Mouse (Mus musculus) Patski (cell line): Measurements from ENCODE around the gene Foxo3. TPM values are rescaled to one million over a fixed set of nuclear protein-coding genes. Genes with fewer than 3 reads are reported as not detected.
A peak's percentile ranks its signal among the peaks of the same experiment; 100 is the strongest.

Experiments
- ATAC-seq: fragments of 100-300 bp; one replicate; pipeline ENCODE4 v1.8.0; 2021
- CTCF ChIA-PET: fragments of 350-600 bp; sonication (Branson Sonifier 250); formaldehyde crosslinking; loops from one replicate; lab custom pipeline; 2022; ENCODE audit warnings: inconsistent platforms; lab: Charles Lee
- POLR2A ChIA-PET: fragments of 350-600 bp; sonication (Branson Sonifier 250); formaldehyde crosslinking; loops from one replicate; lab custom pipeline; 2022; ENCODE audit warnings: antibody characterized with exemption, inconsistent platforms; lab: Charles Lee
- DNase-seq: peaks from one replicate; pipeline ENCODE4 v3.0.0-alpha.2; 2011; ENCODE audit warnings: low read depth, low spot score
- H3K27me3 ChIP-seq: fragments of 371-371 bp; one replicate; pipeline ENCODE4 v1.5.1; 2021
- CTCF ChIP-seq: fragments of 100-300 bp; IDR thresholded peaks from one replicate; pipeline ENCODE4 v1.5.1; 2021
- in situ Hi-C: fragments of 300-500 bp; cut with MboI; formaldehyde crosslinking; loops from 3 replicates; pipeline ENCODE4 v1.11.1; 2018; ENCODE audit warnings: low pct_unique_long_range_greater_than_20kb, mixed read lengths
- polyA plus RNA-seq: library from polyadenylated mRNA; unstranded; gene quantifications from one replicate; pipeline ENCODE4 v1.2.3, GENCODE M21; 2021

The Foxo3 gene
- polyA plus RNA-seq, 1 experiment from 2014 or later: 17.6 TPM

DNA sequence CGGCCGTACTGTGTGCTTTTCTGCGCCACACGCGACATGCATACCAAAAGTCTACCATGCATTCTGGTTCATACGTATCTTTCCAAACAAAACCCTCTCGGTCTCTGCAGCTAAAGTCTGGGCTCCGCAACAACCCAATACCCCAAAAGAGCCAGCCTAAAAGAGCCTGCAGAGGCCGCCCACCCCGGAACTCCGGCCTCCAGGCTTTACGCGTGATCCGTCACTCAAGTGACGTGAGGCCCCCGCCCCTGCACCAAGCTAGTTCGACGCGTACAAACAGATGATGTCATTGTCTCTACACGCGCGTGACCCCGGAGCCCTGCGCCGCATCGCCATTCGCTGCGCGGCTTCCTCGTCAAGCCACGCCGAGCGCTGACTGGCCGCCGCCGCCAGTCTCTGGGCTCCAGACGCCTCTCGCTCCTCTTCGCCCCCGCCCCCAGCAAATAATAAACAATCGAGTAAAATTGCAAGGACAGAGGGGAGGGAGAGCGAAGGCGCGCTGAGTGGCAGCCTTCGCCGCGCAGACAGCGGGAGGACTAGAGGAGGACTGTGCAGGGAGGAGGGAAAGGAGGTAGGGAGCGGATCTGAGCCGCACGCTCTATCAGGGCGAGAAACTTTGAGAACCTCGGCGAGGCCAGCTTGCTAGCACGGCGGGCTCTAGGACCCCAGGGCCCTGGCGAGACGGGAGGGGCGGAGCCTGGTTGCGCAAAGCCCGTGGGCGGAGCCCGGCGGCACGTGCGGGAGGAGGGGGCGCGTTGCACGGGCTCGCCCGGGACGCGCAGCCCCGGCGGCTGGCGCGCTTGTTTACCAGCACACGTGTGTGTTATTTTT, 1.1 kb upstream of the Foxo3 start:
- DNase-seq: peak; percentile 93
- CTCF ChIA-PET: interaction anchor here (0.8 kb wide), 1 partner anchor 16 kb away, joined by 3 read pairs; no protein-coding TSS in a partner anchor
- in situ Hi-C loops: loop anchor here (5.0 kb wide), 1 partner anchor 205 kb away; no protein-coding TSS in a partner anchor
- POLR2A ChIA-PET: interaction anchor here (0.6 to 1.1 kb wide), 2 partner anchors 10 to 16 kb away, joined by 3 to 6 read pairs; no protein-coding TSS in a partner anchor
- no peaks in the 10 kb centered on the region for H3K27me3 ChIP-seq
- ATAC-seq: peak; percentile 80
- TF ChIP-seq CTCF: no peak

- ChIA-PET CTCF (no interaction called here), POLR2A (interaction anchor here (0.5 to 1.5 kb wide), 2 partner anchors 206 to 586 kb away, joined by 3 to 4 read pairs; no protein-coding TSS in a partner anchor)
- H3K27me3 ChIP-seq: no peaks in the 10 kb centered on the region
- no peak for TF ChIP-seq CTCF
- DNase-seq (no peak), ATAC-seq (peak; percentile 3)
- in situ Hi-C loops: loop anchor here (5.0 kb wide), 1 partner anchor 204 kb away; no protein-coding TSS in a partner anchor
Observed at GRCm38 (mm10) chr10:42275871-42276501, 569 bp downstream of the Foxo3 start.

GRCm38 (mm10) chr10:42275401-42275870, 1.1 kb downstream of the Foxo3 start:
- no peaks in the 10 kb centered on the region for H3K27me3 ChIP-seq
- TF ChIP-seq CTCF: no peak
- POLR2A ChIA-PET: interaction anchor here (0.5 to 1.5 kb wide), 2 partner anchors 205 to 586 kb away, joined by 3 to 4 read pairs; no protein-coding TSS in a partner anchor
- ATAC-seq (no peak), DNase-seq (no peak)
- in situ Hi-C loops: loop anchor here (5.0 kb wide), 1 partner anchor 203 kb away; no protein-coding TSS in a partner anchor
- CTCF ChIA-PET: no interaction called here

DNA sequence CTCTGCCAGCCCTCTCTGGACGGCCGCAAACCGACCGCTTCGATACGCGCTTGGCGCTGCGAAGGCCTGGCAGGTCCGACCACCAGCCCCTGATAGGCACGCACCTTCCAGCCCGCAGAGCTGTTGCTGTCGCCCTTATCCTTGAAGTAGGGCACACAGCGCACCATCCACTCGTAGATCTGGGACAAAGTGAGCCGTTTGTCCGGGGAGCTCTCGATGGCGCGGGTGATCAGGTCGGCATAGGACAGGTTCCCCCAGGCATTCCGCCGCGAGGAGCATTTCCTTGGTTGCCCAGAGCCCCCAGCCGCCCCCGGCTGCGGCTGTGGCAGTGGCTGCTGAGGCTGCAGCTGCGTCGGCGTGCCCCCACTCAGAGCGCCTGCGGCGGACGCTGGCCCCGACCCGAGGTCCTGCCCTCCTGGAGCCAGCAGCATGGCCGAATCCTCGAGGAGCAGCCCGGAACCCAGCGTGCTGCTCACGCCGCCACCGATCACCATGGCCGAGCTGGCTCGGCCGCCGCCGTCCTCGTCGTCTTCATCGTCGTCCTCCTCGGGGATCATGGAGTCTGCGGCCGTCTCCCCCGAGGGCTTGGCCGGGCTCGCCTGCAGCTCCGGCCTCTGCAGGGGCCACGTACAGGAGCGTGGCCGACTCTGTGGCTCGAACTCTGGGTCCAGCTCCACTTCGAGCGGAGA, 1.7 kb downstream of the Foxo3 start:
- no peak for DNase-seq
- no peaks in the 10 kb centered on the region for H3K27me3 ChIP-seq
- CTCF ChIA-PET: no interaction called here
- TF ChIP-seq CTCF: no peak
- in situ Hi-C loops: loop anchor here (5.0 kb wide), 1 partner anchor 203 kb away; no protein-coding TSS in a partner anchor
- POLR2A ChIA-PET: interaction anchor here (0.5 to 1.5 kb wide), 2 partner anchors 205 to 585 kb away, joined by 3 to 4 read pairs; no protein-coding TSS in a partner anchor
- ATAC-seq: no peak

DNA sequence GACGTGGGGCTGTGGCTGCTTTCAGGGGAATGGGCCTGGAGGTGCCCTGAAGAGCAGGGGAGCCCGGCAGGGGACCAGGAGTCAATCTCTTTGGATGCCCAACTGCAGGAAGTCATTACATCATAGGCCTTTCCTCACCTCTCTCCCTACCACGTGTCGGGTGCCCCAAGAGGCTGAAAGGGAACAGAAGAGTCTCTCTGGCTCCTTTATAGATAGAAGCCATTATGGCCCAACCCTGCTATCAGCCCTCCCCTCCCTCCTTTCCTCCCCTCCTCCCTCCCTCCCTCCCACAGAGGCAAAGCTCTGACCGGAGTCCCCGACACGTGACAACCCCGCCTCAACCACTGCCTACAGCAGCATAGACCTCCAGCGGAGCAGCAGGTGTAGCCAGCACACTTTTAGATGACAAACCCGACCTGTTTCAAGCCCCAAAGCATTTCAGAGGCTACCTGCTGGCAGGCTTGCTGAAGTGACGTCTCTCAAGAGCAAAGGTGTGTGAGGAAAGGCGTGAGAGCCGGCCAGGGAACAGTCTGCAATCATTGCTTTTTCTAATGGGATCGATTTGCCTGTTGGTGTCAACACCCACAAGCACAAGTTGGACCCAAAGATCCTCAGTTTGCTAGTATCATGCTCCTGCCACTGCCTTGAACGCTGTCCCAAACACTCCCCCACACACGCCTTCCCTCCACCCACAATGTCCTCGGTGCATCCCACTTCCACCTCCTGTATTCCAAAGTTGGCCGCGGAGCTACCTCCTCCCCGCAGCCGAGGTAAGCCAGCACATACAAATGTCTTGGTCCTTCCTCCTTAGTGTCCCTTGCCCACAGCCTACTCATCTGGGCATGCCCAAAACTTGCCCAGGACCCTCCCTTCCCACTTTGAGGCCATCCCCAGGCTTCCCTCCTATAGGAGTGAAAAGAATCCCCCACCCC, 2.5 kb downstream of the Foxo3 start:
- no peak for DNase-seq
- POLR2A ChIA-PET: interaction anchor here (0.7 to 1.5 kb wide), 2 partner anchors 204 to 260 kb away, joined by 3 to 4 read pairs; no protein-coding TSS in a partner anchor
- no peaks in the 10 kb centered on the region for H3K27me3 ChIP-seq
- no peak for ATAC-seq
- CTCF ChIA-PET: interaction anchor here (1.1 kb wide), 1 partner anchor 12 kb away, joined by 3 read pairs; no protein-coding TSS in a partner anchor
- TF ChIP-seq CTCF: no peak
- in situ Hi-C loops: no loop called here

DNA sequence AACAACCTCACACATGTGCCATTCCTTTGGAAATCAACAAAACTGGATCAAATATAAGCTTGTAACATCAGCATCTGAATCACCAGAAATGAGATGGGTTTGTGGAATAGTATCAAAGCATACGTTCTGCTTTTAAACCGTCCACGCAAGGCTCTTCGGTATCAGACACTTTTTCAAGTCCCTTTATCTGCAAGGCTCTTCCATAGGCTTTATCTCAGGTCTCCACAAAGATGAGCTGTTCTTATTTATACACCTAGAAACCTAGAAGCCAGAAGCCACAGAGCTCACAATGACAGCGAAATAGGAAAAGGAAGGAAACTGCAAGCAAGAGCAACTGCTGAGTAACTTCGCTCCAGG, 3.2 kb downstream of the Foxo3 start:
- DNase-seq (no peak), ATAC-seq (no peak)
- ChIA-PET POLR2A (interaction anchor here (0.7 kb wide), 1 partner anchor 260 kb away, joined by 3 read pairs; no protein-coding TSS in a partner anchor), CTCF (interaction anchor here (0.6 to 1.1 kb wide), 2 partner anchors 11 to 25 kb away, joined by 3 read pairs; no protein-coding TSS in a partner anchor)
- in situ Hi-C loops: no loop called here
- TF ChIP-seq CTCF: no peak
- no peaks in the 10 kb centered on the region for H3K27me3 ChIP-seq

GRCm38 (mm10) chr10:42271454-42272230, 4.9 kb downstream of the Foxo3 start:
- no peak for ATAC-seq
- ChIA-PET POLR2A (interaction anchor here (0.5 to 0.9 kb wide), 2 partner anchors 19 to 69 kb away, joined by 3 read pairs; no protein-coding TSS in a partner anchor), CTCF (no interaction called here)
- no peaks in the 10 kb centered on the region for H3K27me3 ChIP-seq
- DNase-seq: no peak
- no peak for TF ChIP-seq CTCF
- in situ Hi-C loops: no loop called here
